Mouse (Mus musculus): ENCODE data around the gene Gm36028.

Gene Gm36028

GRCm38 (mm10) chr16:37861029-37861428, at the start of gene Gm36028:
Gene Gm36028, minus strand, starts transcription at chr16:37861146.
- in situ Hi-C loops (cut with MboI) = no loop called here

DNA sequence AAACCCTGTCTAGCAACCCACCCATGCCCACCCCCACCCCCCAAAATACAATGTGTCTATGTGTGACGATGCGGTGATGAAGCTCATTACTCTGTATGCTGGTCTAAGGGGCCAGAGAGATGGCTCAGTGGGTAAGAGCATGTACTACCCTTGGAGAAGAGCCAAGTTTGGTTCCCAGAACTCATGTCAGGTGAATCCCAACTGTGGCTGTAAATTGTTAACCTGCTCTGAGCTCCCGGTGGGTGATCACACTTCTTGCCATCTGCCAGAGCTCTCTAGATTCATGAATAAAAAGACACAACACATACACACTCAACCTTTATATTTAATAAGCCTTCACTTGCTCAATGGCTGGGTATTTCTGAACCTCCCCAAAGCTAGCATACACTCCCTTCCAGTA, 45.5 kb upstream of the Gm36028 start:
- in situ Hi-C loops (cut with MboI) = no loop called here

- in situ Hi-C loops (cut with MboI) = no loop called here
These were observed 40.4 kb upstream of the Gm36028 start for GRCm38 (mm10) chr16:37901318-37901717.

DNA sequence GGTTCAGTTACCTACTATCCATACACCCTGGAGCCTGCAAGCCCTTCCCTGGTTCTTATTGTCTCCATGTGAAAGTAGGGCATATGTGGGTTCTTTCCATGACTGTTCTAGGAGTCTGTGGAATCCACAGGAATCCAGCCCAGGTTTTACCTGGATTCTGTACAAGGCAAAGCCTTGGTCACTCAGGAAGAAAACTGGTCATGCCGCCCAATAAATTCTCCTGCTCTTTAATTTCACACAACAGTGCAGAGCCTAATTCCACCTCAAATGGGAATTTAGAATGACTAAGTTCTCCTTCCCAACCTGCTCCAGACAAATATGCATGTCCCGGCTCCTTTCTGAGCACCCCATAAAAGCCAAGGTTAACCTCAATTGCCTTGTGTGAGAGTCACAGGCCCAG, 38.4 kb upstream of the Gm36028 start:
- in situ Hi-C loops (cut with MboI) = no loop called here

- in situ Hi-C loops (cut with MboI) = no loop called here
These were observed 37.8 kb upstream of the Gm36028 start for GRCm38 (mm10) chr16:37898790-37899189.

GRCm38 (mm10) chr16:37893942-37894341, 33.0 kb upstream of the Gm36028 start:
- in situ Hi-C loops (cut with MboI) = no loop called here

DNA sequence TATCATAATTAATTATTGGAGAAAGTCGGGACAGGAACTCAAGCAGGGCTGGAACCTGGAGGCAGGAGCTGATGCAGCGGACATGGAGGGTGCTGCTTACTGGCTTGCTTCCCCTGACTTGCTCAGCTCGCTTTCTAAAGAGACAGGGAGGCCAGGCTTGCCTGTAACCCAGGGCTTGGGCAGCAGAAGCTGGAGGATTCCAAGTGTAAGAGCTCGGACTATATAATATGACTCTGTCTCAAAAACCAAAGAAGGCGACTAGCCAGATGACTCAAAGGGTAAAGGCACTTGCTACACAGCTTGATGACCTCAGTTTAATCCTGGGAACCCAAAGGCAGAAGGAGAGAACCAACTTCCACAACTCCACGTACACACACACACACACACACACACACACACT, 32.4 kb upstream of the Gm36028 start:
- in situ Hi-C loops (cut with MboI) = no loop called here

DNA sequence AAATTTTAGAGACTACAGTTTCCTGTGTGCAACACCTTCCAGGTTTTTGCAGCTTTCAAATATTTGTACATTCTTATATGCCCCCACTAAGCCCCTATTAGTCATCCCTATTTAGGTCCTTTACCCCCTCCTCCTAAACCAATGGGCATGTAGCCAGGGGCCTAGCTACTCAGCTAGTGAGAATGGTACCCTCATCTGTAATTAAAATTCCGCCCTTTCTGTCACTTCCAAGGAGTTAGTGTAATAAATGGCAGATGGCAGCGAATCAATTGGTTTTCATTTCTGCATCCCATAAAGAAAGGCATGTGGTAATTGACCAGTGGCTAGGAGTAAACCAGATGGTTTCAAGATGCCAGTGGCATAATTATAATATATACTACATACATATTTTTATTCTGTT, 31.7 kb upstream of the Gm36028 start:
- in situ Hi-C loops (cut with MboI) = no loop called here

DNA sequence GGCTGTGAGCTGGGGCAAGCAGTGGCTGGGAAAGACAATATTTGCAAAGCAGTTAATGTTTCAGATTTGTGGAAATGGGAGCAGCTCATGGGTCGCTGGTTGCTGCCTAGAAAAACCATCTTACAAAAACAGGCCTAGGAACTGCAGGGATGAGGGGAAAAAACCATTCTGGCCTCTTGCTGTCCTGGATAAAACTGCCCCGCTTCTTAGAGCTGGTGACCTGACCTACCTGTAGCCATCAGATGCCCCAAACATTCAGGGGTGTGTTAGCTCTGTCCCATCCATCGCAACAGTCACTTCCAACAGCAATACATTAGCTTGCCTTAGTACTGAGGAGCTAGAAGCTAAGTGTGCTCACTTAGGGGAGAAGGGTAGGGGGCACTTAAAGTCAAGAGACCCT, 28.0 kb upstream of the Gm36028 start:
- in situ Hi-C loops (cut with MboI) = no loop called here

DNA sequence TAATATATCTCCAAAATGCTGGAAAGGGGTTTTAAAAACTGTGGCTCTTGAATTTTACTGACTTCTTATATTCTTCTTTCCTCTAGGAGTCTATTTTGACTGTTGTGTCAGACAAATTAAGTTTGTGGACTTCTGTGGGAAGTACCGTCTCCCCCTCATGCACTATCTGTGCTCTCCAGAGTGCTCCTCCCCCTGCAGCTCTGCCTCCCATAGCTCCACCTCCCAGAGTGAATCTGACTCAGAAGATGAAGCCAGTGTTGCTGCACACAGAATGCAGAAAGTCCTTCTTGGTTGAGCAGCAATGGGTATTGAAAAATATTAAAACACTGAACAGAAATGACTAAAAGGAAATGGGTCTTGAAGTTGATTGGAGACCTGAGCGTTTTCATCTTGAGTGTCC, 20.2 kb upstream of the Gm36028 start:
- in situ Hi-C loops (cut with MboI) = no loop called here

- in situ Hi-C loops (cut with MboI) = no loop called here
These were observed 18.9 kb upstream of the Gm36028 start for GRCm38 (mm10) chr16:37879750-37880419.

- in situ Hi-C loops (cut with MboI) = no loop called here
These were observed 18.1 kb upstream of the Gm36028 start for GRCm38 (mm10) chr16:37878951-37879505.

DNA sequence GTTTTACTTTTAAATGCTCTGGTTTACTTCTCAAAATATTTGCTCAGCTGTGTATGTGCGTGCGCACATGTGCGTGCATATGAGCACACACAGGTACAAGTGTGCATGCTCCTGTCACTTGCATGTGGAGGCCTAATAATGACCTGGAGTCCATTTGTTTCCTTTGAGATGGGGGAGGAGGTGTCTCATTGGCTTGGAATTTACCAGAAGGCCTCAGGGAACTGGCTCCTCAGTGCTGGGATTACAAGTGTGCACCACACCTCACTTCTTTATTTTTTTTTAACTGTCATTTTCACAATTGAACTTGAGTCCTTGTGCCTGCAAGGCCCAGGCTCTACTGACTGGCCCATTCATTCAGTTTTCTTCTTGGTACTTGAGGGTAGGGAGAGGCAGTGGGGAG, 16.5 kb upstream of the Gm36028 start:
- in situ Hi-C loops (cut with MboI) = no loop called here

GRCm38 (mm10) chr16:37874501-37875235, 13.7 kb upstream of the Gm36028 start:
- in situ Hi-C loops (cut with MboI) = no loop called here

DNA sequence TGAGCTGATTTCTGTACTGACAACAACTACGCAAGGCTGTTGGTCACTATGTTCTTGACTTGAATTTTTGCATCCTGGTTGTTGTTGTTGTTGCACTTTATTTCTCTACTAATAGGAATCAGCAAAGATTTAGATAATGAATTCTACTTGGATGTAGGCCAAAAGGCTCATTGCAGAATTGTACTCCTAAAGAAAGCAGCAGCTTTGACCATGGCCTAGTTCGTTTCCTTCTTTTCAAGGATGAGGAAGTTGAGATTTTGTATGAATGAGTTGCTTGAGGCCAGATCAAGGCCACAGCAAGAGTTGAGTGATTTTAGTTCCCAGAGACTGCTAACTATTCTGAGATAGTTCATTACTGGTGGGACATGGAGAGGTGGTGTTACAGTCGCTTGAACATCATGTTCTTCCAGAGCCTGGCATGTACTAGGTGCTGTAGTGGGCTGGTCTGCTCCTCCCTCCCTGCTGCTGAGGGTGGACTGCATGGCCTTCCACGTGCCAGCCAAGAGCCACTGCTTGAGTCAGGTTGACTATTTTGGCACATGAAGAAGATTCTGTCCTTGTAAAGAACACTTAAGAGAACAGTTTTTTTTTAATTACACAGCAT, 10.3 kb upstream of the Gm36028 start:
- in situ Hi-C loops (cut with MboI) = no loop called here

DNA sequence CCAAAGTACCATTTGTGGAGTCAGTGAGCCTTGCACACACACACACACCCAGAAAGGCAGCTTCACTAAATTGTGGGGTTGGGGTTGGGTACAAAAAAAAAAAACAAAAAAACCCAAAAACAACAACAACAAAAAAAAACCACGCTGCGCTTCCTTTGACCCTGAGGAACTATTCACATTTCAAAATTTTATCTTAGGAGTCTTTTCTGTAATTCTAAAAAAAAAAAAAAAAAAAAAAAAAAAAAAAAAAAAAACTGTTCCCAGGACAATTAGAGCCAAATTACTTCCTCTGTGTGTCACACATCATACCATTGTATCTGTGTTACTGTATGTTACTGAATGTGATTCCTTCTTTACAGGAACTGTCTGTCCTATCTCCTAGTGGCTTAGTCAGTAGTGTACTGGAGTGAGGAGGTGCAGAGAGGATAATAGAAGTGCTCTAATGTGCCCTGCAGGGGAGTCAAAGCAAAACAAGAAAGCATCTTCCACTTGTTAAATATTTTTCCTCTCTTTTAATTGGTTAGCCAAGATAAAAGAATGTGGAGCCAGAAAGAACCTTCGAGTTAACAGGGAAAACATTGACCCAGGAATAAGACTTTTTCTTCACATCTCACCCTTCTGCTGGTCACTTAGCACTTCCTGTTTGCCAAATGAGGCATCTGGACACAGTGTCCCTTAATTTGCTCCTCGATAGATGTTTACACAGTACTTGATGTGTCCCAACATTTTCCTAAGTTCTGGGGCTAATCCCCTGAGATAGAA, 8.7 kb upstream of the Gm36028 start:
- in situ Hi-C loops (cut with MboI) = no loop called here

DNA sequence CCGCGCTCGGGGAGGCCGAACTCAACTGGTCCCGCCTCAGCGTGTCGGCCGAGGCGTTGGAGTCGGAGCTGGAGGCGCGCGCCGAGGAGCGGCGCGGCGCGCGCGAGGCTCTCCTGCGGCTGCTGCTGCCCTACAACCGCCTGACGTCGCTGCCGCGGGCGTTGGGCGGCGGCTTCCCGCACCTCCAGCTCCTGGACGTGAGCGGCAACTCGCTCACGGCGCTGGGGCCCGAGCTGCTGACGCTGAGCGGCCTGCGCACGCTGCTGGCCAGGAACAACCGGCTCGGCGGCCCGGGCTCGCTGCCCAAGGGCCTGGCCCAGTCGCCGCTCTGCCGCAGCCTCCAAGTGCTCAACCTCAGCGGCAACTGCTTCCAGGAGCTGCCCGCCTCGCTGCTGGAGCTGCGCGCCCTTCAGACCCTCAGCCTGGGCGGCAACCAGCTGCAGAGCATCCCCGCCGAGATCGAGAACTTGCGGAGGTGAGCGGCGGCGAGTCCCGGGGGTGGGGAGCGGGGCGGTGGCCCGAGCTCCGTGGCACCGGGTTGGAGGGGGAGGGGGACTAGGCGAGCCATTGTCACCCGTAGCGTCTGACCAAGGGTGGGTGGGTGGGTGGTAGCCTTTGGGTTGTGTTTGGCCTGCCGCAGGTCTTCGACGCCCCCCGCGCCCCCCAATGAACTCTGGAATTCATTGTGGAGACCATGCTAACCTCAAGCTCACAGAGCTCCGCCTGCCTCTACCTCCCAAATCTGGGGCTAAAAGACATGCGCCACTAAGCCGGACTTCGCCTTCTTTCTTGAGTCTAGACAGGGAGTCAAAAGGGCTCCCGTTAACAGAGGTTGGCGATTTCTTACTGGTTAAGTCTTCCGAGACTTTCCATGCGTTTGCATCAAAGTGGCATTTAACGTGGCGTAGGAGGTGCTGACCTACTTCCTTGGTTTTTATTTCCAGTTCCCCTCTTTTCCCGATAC, 7.8 kb upstream of the Gm36028 start:
- in situ Hi-C loops (cut with MboI) = no loop called here

DNA sequence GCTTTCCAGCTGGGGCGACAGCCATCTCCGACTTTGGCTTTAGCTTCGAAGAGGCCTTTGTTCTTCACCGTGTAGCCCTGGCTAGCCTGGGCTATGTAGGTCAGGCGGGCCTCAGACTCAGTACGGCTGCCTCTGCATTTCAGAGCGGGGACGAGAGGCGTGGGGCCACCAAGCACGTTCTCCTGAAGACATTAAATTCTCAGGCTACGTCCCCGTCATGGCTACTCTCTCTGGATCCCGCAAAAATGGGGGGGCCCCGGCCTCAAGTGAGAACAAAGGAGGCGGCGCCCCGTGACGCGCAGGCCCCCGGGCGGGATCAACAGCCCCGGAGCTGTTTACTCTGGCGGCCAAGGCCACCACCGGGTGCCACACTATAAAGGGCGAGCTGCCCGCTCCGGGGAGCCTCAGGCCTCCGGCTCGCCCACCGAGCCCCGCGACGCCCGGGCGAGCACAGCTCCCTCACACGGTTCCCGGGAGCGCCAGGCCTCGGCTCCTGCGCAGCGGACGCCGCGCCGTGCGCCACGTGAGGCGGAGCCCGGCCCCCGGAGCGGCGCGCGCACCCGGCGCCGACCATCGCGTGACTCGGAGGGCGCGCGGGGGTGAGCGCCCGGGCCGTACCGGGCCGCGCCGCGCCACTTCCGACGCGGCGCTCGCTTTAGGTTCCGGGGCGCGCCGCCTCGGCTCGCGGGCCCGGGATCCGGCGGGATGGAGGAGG, 7.0 kb upstream of the Gm36028 start, which contains the start of gene Lrrc58:
Gene Lrrc58, plus strand, starts transcription at position 599 of the 715 bp plus-strand sequence.
- in situ Hi-C loops (cut with MboI) = no loop called here

- in situ Hi-C loops (cut with MboI) = no loop called here
These were observed 4.9 kb upstream of the Gm36028 start for GRCm38 (mm10) chr16:37865841-37866240.

GRCm38 (mm10) chr16:37863876-37864275, 2.9 kb upstream of the Gm36028 start:
- in situ Hi-C loops (cut with MboI) = no loop called here

Data from mature B cell (primary cell).